Mouse (Mus musculus): ENCODE results near the gene Acss3.

Acss3 gene

GRCm38 (mm10) chr10:107123529-107124335 is at the start of gene Acss3:
Gene Acss3, minus strand, starts transcription at chr10:107123668.
- DNase-seq (ENCODE audit: low spot score in 2 of 2): no peak

- no peak for DNase-seq (ENCODE audit: low spot score in 2 of 2)
These were observed 48.7 kb upstream of the Acss3 start for GRCm38 (mm10) chr10:107172003-107172689.

- DNase-seq (ENCODE audit: low spot score in 2 of 2): no peak
These were observed 43.0 kb upstream of the Acss3 start for GRCm38 (mm10) chr10:107166486-107166885.

- DNase-seq (ENCODE audit: low spot score in 2 of 2): no peak
These were observed 25.3 kb upstream of the Acss3 start for GRCm38 (mm10) chr10:107148759-107149158.

GRCm38 (mm10) chr10:107144016-107144415 is 20.5 kb upstream of the Acss3 start:
- no peak for DNase-seq (ENCODE audit: low spot score in 2 of 2)

GRCm38 (mm10) chr10:107142910-107143309 is 19.4 kb upstream of the Acss3 start:
- DNase-seq (ENCODE audit: low spot score in 2 of 2): no peak

GRCm38 (mm10) chr10:107122744-107123528 is 532 bp downstream of the Acss3 start:
- no peak for DNase-seq (ENCODE audit: low spot score in 2 of 2)

GRCm38 (mm10) chr10:107121301-107121700 is 2.2 kb downstream of the Acss3 start:
- no peak for DNase-seq (ENCODE audit: low spot score in 2 of 2)

- DNase-seq (ENCODE audit: low spot score in 2 of 2): no peak
These were observed 4.3 kb downstream of the Acss3 start for GRCm38 (mm10) chr10:107119135-107119534.

GRCm38 (mm10) chr10:107116709-107117267 is 6.7 kb downstream of the Acss3 start:
- DNase-seq (ENCODE audit: low spot score in 2 of 2): no peak

- DNase-seq (ENCODE audit: low spot score in 2 of 2): no peak
These were observed 7.4 kb downstream of the Acss3 start for GRCm38 (mm10) chr10:107115930-107116642.

- no peak for DNase-seq (ENCODE audit: low spot score in 2 of 2)
These were observed 8.3 kb downstream of the Acss3 start for GRCm38 (mm10) chr10:107115121-107115520.

- no peak for DNase-seq (ENCODE audit: low spot score in 2 of 2)
These were observed 29.0 kb downstream of the Acss3 start for GRCm38 (mm10) chr10:107094452-107094851.

- no peak for DNase-seq (ENCODE audit: low spot score in 2 of 2)
These were observed 69.4 kb downstream of the Acss3 start for GRCm38 (mm10) chr10:107053846-107054624.

- no peak for DNase-seq (ENCODE audit: low spot score in 2 of 2)
These were observed 73.0 kb downstream of the Acss3 start for GRCm38 (mm10) chr10:107050489-107050888.

GRCm38 (mm10) chr10:107042656-107043055 is 80.8 kb downstream of the Acss3 start:
- DNase-seq (ENCODE audit: low spot score in 2 of 2): no peak

GRCm38 (mm10) chr10:107040837-107041236 is 82.6 kb downstream of the Acss3 start:
- DNase-seq (ENCODE audit: low spot score in 2 of 2): no peak

- no peak for DNase-seq (ENCODE audit: low spot score in 2 of 2)
These were observed 83.1 kb downstream of the Acss3 start for GRCm38 (mm10) chr10:107040378-107040777.

GRCm38 (mm10) chr10:107039211-107039610 is 84.3 kb downstream of the Acss3 start:
- DNase-seq (ENCODE audit: low spot score in 2 of 2): no peak

GRCm38 (mm10) chr10:107024254-107024653 is 99.2 kb downstream of the Acss3 start:
- no peak for DNase-seq (ENCODE audit: low spot score in 2 of 2)

Data from spleen, postnatal 10 days (tissue).